Mouse (Mus musculus) stomach, postnatal 0 days (tissue): ENCODE measurements around the gene Atat1. TPM values are rescaled to one million over a fixed set of nuclear protein-coding genes. Genes with fewer than 3 reads are reported as not detected.

Experiments
- ATAC-seq: fragments of 200-750 bp; cut with Nextera tagmentation; 2 replicates; pipeline ENCODE4 v1.8.0; 2017; ENCODE audit not compliant: low FRiP score, low TSS enrichment
- DNase-seq: peaks from one replicate; pipeline ENCODE4 v3.0.0-alpha.2; 2016; ENCODE audit warnings: low spot score
- H3K27ac ChIP-seq: fragments of 300-500 bp; sonication (generic); replicated peaks from 2 replicates; pipeline ENCODE4 v1.5.1; 2014; ENCODE audit warnings: mild to moderate bottlenecking, control low read depth
- H3K27me3 ChIP-seq: fragments of 300-500 bp; sonication (generic); 2 replicates; pipeline ENCODE4 v1.6.1; 2014; ENCODE audit warnings: low read length; ENCODE audit not compliant: control insufficient read depth, insufficient read depth
- H3K36me3 ChIP-seq: fragments of 300-500 bp; sonication (generic); 2 replicates; pipeline ENCODE4 v1.6.1; 2014; ENCODE audit warnings: low read length, mixed read lengths; ENCODE audit not compliant: control insufficient read depth, insufficient read depth
- H3K4me1 ChIP-seq: fragments of 300-500 bp; sonication (generic); replicated peaks from 2 replicates; pipeline ENCODE4 v1.6.1; 2014; ENCODE audit warnings: antibody characterized with exemption; ENCODE audit not compliant: control insufficient read depth, insufficient read depth
- H3K4me2 ChIP-seq: fragments of 300-500 bp; sonication (generic); replicated peaks from 2 replicates; pipeline ENCODE4 v1.6.1; 2014; ENCODE audit warnings: low read depth, mild to moderate bottlenecking, control low read depth, moderate library complexity
- H3K4me3 ChIP-seq: fragments of 300-500 bp; sonication (generic); 2 replicates; pipeline ENCODE4 v1.5.1; 2014; ENCODE audit warnings: low read depth, low read length, control low read depth
- H3K9ac ChIP-seq: fragments of 300-500 bp; sonication (generic); 2 replicates; pipeline ENCODE4 v1.6.1; 2014; ENCODE audit warnings: mild to moderate bottlenecking, low read length, control low read depth, mixed read lengths
- H3K9me3 ChIP-seq: fragments of 300-500 bp; sonication (generic); 2 replicates; pipeline ENCODE4 v1.6.1; 2016; ENCODE audit warnings: low read length; ENCODE audit not compliant: control insufficient read depth
- CTCF ChIP-seq: IDR thresholded peaks from 2 replicates; pipeline ENCODE4 v1.5.1; 2016; ENCODE audit warnings: antibody characterized with exemption, low read depth, mild to moderate bottlenecking, moderate library complexity
- EP300 ChIP-seq: optimal IDR thresholded peaks from 2 replicates; pipeline ENCODE3; 2016; ENCODE audit warnings: antibody characterized with exemption
- WGBS: fragments of 180-500 bp; shearing (Covaris S2); extraction: QIAGEN DNeasy Blood & Tissue Kit; methylation state at CpG from one replicate; pipeline ENCODE4 v1.1.7; 2014; 5-methylcytosine and 5-hydroxymethylcytosine counted together
- polyA plus RNA-seq: library from polyadenylated mRNA; unstranded; fragments of >200 nt; fragmentation: Nextera tagmentation; extraction: Ambion mirVana; gene quantifications from 2 replicates; pipeline ENCODE4 v1.2.1, GENCODE M21; 2015

The Atat1 gene
- polyA plus RNA-seq, 1 experiment from 2014 or later, result 12.7 TPM

GRCm38 (mm10) chr17:35927471-35927870 lies 17.6 kb upstream of the Atat1 start:
- H3K4me2 ChIP-seq, result no peak overlapping the region

DNA sequence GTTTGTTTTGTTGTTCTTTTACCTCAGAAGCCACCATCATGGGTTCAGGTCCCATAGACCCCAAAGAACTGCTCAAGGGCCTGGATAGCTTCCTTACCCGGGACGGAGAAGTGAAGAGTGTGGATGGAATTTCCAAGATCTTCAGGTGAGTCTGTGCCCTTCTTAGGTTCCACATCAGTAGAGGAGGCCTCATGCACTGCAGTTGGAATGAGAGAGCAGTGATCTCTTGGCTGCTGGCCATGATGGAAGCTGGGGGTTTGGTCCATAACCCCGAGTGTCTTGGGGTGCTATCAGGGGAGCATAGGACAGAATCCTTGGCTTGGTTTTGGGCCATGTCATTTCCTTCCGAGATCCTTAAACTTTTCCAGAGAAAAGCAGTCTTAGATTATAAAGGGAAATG lies 13.4 kb upstream of the Atat1 start:
- H3K4me2 ChIP-seq, result no peak overlapping the region
- no peak overlapping the region for H3K27ac ChIP-seq
- ATAC-seq, result no peak
- 91% methylated on average over 4 of the region's 4 CpGs for WGBS
- DNase-seq, result no peak
- TF ChIP-seq CTCF (no peak), EP300 (no peak)
- no peaks in the 10 kb centered on the region for H3K27me3 ChIP-seq
- no peaks in the 10 kb centered on the region for H3K9me3 ChIP-seq
- H3K9ac ChIP-seq, result no peak overlapping the region
- H3K4me1 ChIP-seq, result peaks cover 4% of the 10 kb centered on the region
- peaks cover 23% of the 10 kb centered on the region for H3K36me3 ChIP-seq
- H3K4me3 ChIP-seq, result no peak overlapping the region

More at GRCm38 (mm10) chr17:35927471-35927870, 17.6 kb upstream of the Atat1 start:
- H3K4me3 ChIP-seq, result no peak overlapping the region
- no peaks in the 10 kb centered on the region for H3K4me1 ChIP-seq
- WGBS, result 66% methylated on average over 1 of the region's 1 CpGs
- no peak for TF ChIP-seq CTCF
- no peak for TF ChIP-seq EP300
- no peak overlapping the region for H3K9ac ChIP-seq
- peaks cover 40% of the 10 kb centered on the region for H3K36me3 ChIP-seq
- no peak overlapping the region for H3K27ac ChIP-seq
- H3K9me3 ChIP-seq, result no peaks in the 10 kb centered on the region
- no peaks in the 10 kb centered on the region for H3K27me3 ChIP-seq
- ATAC-seq, result no peak
- no peak for DNase-seq

DNA sequence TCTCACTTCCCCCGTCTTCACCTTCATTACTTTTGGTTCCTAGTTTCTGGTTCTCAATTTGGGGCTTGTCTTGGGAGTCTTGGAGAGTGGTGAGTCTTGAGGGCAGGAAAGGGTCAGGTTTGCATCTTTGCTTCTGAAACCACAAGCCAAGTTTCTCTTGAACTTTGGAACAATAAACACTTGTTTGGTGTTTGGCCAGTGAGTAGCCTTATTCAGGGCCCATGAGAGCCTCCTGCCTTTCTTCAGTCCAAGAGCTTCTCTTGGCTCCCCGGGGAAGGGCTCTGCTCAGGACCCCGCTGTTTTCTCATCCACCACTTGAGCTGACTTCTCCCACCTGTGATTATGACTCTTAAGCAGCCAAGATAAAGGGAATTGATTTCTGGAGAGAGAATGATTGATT lies 12.7 kb upstream of the Atat1 start:
- WGBS, result 79% methylated on average over 3 of the region's 3 CpGs
- H3K9me3 ChIP-seq, result no peaks in the 10 kb centered on the region
- no peak for DNase-seq
- H3K9ac ChIP-seq, result 0 out of 2 replicates have a peak overlapping the region, but pooled peaks have one; percentile 14
- H3K36me3 ChIP-seq, result peaks cover 16% of the 10 kb centered on the region
- TF ChIP-seq EP300 (no peak), CTCF (no peak)
- ATAC-seq, result no peak
- peaks cover 4% of the 10 kb centered on the region for H3K4me1 ChIP-seq
- H3K4me2 ChIP-seq, result no peak overlapping the region
- no peaks in the 10 kb centered on the region for H3K27me3 ChIP-seq
- no peak overlapping the region for H3K27ac ChIP-seq
- no peak overlapping the region for H3K4me3 ChIP-seq

- no peak overlapping the region for H3K9ac ChIP-seq
Measured at GRCm38 (mm10) chr17:35921710-35922109, 11.8 kb upstream of the Atat1 start.

DNA sequence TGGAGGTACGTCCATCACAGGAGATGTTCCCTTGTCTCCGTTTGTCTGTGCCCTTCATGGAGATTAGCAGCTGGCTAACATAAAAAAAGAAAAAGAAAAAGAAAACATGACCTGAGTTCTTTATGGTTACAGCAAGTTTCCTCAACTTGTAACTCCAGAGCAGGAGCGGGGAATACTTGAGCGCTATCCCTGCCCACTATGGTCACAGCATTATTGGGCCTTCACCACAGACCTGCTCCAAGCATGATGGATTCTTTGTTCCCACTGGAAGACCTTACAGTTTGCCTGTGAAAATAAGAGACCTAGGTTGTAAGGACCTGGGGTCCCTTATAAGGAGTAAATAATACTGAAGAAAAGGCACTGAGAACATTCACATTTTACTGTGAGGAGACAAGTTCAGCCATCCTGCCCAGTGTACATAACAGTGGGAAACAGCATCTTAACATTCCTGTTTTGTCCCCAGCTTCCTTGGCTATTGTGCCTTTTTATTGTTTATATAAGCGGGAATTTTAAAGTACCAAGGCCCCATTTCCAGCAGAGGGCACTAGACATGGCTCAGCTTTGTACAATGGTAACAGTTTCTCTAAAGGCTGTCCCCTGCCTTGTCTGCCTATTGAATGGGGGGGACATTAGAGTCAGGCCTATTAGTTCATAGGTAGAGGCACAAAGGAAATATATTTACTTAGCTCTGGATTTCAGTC lies 11.1 kb upstream of the Atat1 start:
- WGBS, result 64% methylated on average over 5 of the region's 5 CpGs
- Histone ChIP-seq H3K4me2 (no peak overlapping the region), H3K9ac (0 out of 2 replicates have a peak overlapping the region, but pooled peaks have one; percentile 31), H3K4me1 (peaks cover 4% of the 10 kb centered on the region), H3K9me3 (no peaks in the 10 kb centered on the region), H3K27ac (peak overlapping the region; percentile 79; the same call in 1 of the 2 replicates), H3K27me3 (no peaks in the 10 kb centered on the region), H3K36me3 (peaks cover 10% of the 10 kb centered on the region), H3K4me3 (no peak overlapping the region)
- DNase-seq, result peak; percentile 45
- no peak for TF ChIP-seq EP300
- peak; percentile 80 for TF ChIP-seq CTCF
- no peak for ATAC-seq

More at GRCm38 (mm10) chr17:35921710-35922109, 11.8 kb upstream of the Atat1 start:
- no peak overlapping the region for H3K27ac ChIP-seq
- TF ChIP-seq EP300 (no peak), CTCF (no peak)
- no peak overlapping the region for H3K4me3 ChIP-seq
- ATAC-seq, result no peak
- no peaks in the 10 kb centered on the region for H3K9me3 ChIP-seq
- DNase-seq, result no peak
- peaks cover 4% of the 10 kb centered on the region for H3K4me1 ChIP-seq
- no peak overlapping the region for H3K4me2 ChIP-seq
- peaks cover 14% of the 10 kb centered on the region for H3K36me3 ChIP-seq
- WGBS, result 72% methylated on average over 4 of the region's 4 CpGs
- no peaks in the 10 kb centered on the region for H3K27me3 ChIP-seq

GRCm38 (mm10) chr17:35920384-35920783 lies 10.5 kb upstream of the Atat1 start:
- ATAC-seq (no peak), DNase-seq (no peak)
- H3K9ac ChIP-seq, result peak overlapping the region; percentile 31; the same call in 1 of the 2 replicates
- TF ChIP-seq EP300 (no peak), CTCF (no peak)
- WGBS, result 75% methylated on average over 1 of the region's 1 CpGs
- peaks cover 4% of the 10 kb centered on the region for H3K4me1 ChIP-seq
- H3K27ac ChIP-seq, result peak overlapping the region; percentile 79
- no peak overlapping the region for H3K4me3 ChIP-seq
- peak overlapping the region; percentile 52; the same call in 1 of the 2 replicates for H3K4me2 ChIP-seq
- H3K9me3 ChIP-seq, result no peaks in the 10 kb centered on the region
- peaks cover 10% of the 10 kb centered on the region for H3K36me3 ChIP-seq
- no peaks in the 10 kb centered on the region for H3K27me3 ChIP-seq
